In the genomic region with DNA sequence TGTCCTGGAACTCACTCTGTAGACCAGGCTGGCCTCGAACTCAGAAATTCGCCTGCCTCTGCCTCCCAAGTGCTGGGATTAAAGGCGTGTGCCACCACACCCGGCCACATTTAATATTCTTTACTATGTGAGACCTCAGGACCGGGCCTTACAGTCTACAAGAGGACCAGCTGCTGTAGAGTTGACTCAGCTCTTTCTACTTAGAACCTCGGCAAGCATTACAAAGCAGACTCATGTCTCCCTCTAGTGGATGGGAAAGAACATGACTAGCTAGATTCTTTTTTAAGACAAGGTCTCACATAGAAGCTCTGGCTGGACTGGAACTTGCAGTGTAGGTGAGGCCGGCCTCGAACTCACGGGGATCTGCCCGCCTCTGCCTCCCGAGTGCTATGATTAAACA, we compare ENCODE assay signal across 7 mouse cellular contexts. TPM values are rescaled to one million over a fixed set of nuclear protein-coding genes. Genes with fewer than 3 reads are reported as not detected.
A peak's percentile ranks its signal among the peaks of the same experiment; 100 is the strongest.
DNase-seq lines count a peak whose midpoint lies in the region; ATAC-seq and TF ChIP-seq lines count a peak whose summit lies in the region.

No protein-coding gene starts in this region.

- ATAC-seq in intestine, embryonic 16.5 days, result peak; percentile 45; the same call in 1 of the 2 replicates

- H3K9ac ChIP-seq in intestine, embryonic 16.5 days (ENCODE audit: low read depth, low read length), result no peak overlapping the region

- WGBS in intestine, embryonic 16.5 days, result 44% methylated on average over 11 of the region's 11 CpGs

- H3K36me3 ChIP-seq in intestine, embryonic 16.5 days (ENCODE audit: control insufficient read depth, insufficient read depth, low read length), result no peaks in the 10 kb centered on the region

- no peaks in the 10 kb centered on the region for H3K9me3 ChIP-seq in intestine, embryonic 16.5 days (ENCODE audit: control insufficient read depth, low read length)

- peak; percentile 56 for TF ChIP-seq CTCF in cortical plate, adult 2 months (IDR thresholded peaks at IDR 0.05; ENCODE audit: extremely low read depth, insufficient read depth, low read length)

- H3K4me1 ChIP-seq in cortical plate, adult 2 months (ENCODE audit: control insufficient read depth, insufficient read depth, low read length), result no peaks in the 10 kb centered on the region
- peaks cover 5% of the 10 kb centered on the region for H3K4me1 ChIP-seq in intestine, embryonic 16.5 days (ENCODE audit: control insufficient read depth, insufficient read depth, low read length)

- no peak overlapping the region for H3K4me2 ChIP-seq in intestine, embryonic 16.5 days (ENCODE audit: low read depth, low read length)

- H3K27me3 ChIP-seq in intestine, embryonic 16.5 days (replicated peaks; ENCODE audit: control insufficient read depth, insufficient read depth, low read length), result no peaks in the 10 kb centered on the region

- TF ChIP-seq POLR2A in cortical plate, adult 2 months (IDR thresholded peaks at IDR 0.05; ENCODE audit: extremely low read depth, insufficient read depth, low read length), result no peak

- DNase-seq in lung, adult 18-20 months, result peak; percentile 9 to 25
- no peak for DNase-seq in lung, postnatal 14 days
- peak; percentile 92 for DNase-seq in R1 (ENCODE audit: low read depth, low spot score)
- peak; percentile 68 for DNase-seq in lung, postnatal 25 days (ENCODE audit: low spot score)
- peak; percentile 44 for DNase-seq in thymus, postnatal 14 days

- no peak overlapping the region for H3K27ac ChIP-seq in cortical plate, adult 2 months (ENCODE audit: insufficient read depth, low read length)
- H3K27ac ChIP-seq in intestine, embryonic 16.5 days (ENCODE audit: low read length), result no peak overlapping the region

- no peak overlapping the region for H3K4me3 ChIP-seq in cortical plate, adult 2 months (ENCODE audit: insufficient read depth, low read length)
- no peak overlapping the region for H3K4me3 ChIP-seq in intestine, embryonic 16.5 days (ENCODE audit: low read length)

RNA-seq across cellular contexts. Expression of a gene that starts 13.9 kb away (rescaled TPM):
- polyA plus RNA-seq in cortical plate, adult 2 months (2012; rRNA removed), result 0.19 and 0.25 TPM in 2 replicates
- 0.04 and 0.05 TPM in 2 replicates for polyA plus RNA-seq in intestine, embryonic 16.5 days (2015; fragmentation: Nextera tagmentation; extraction: Ambion mirVana)

RNA-seq across cellular contexts. Expression of a gene that starts 55.6 kb away (rescaled TPM):
- not detected in 2 replicates for polyA plus RNA-seq in cortical plate, adult 2 months (2012; rRNA removed)
- 0.06 TPM in 1 of 2 replicates, not detected in the other for polyA plus RNA-seq in intestine, embryonic 16.5 days (2015; fragmentation: Nextera tagmentation; extraction: Ambion mirVana)
